ENCODE assay signal across 8 mouse cellular contexts in genomic region chr7:80232489-80233029, GRCm38 (mm10). TPM values are rescaled to one million over a fixed set of nuclear protein-coding genes. Genes with fewer than 3 reads are reported as not detected.
DNase-seq lines count a peak whose midpoint lies in the region; ATAC-seq and TF ChIP-seq lines count a peak whose summit lies in the region.

TSS of gene Cib1 (minus strand) at chr7:80232813.
TSS of gene Gdpgp1 (plus strand) at chr7:80232865.

- H3K27me3 ChIP-seq in heart, embryonic 14.5 days (ENCODE audit: control insufficient read depth, insufficient read depth, low read length) = no peaks in the 10 kb centered on the region
- H3K27me3 ChIP-seq in liver, embryonic 14.5 days (ENCODE audit: control insufficient read depth, insufficient read depth, low read length) = no peaks in the 10 kb centered on the region
- H3K27me3 ChIP-seq in neural tube, embryonic 11.5 days (ENCODE audit: control insufficient read depth, insufficient read depth, low read length) = no peaks in the 10 kb centered on the region
- no peaks in the 10 kb centered on the region for H3K27me3 ChIP-seq in stomach, postnatal 0 days (ENCODE audit: control insufficient read depth, insufficient read depth, low read length)

- WGBS in heart, embryonic 14.5 days = 1% methylated on average over 53 of the region's 56 CpGs
- under 1% methylated on average over 56 of the region's 56 CpGs for WGBS in liver, embryonic 14.5 days (ENCODE audit: insufficient replicate concordance)
- WGBS in neural tube, embryonic 11.5 days = under 1% methylated on average over 55 of the region's 56 CpGs
- 1% methylated on average over 54 of the region's 56 CpGs for WGBS in stomach, postnatal 0 days

- peak within 1 kb of the TSS; percentile 89 for H3K4me2 ChIP-seq in heart, embryonic 14.5 days (ENCODE audit: low read length)
- peak within 1 kb of the TSS; percentile 99 for H3K4me2 ChIP-seq in liver, embryonic 14.5 days (ENCODE audit: low read depth)
- H3K4me2 ChIP-seq in neural tube, embryonic 11.5 days (ENCODE audit: low read depth) = peak within 1 kb of the TSS; percentile 60
- peak within 1 kb of the TSS; percentile 75 for H3K4me2 ChIP-seq in stomach, postnatal 0 days (replicated peaks; ENCODE audit: low read depth)

- peaks cover 10% of the 10 kb centered on the region for H3K36me3 ChIP-seq in heart, embryonic 14.5 days (ENCODE audit: control insufficient read depth, insufficient read depth, low read length)
- peaks cover 2% of the 10 kb centered on the region for H3K36me3 ChIP-seq in liver, embryonic 14.5 days (replicated peaks; ENCODE audit: control insufficient read depth, insufficient read depth, low read depth)
- H3K36me3 ChIP-seq in neural tube, embryonic 11.5 days (ENCODE audit: control insufficient read depth, insufficient read depth, low read length) = no peaks in the 10 kb centered on the region
- H3K36me3 ChIP-seq in stomach, postnatal 0 days (ENCODE audit: control insufficient read depth, insufficient read depth, low read length) = peaks cover 3% of the 10 kb centered on the region; the same call in 1 of the 2 replicates

- peak within 1 kb of the TSS; percentile 82 for H3K9ac ChIP-seq in heart, embryonic 14.5 days (ENCODE audit: low read length)
- H3K9ac ChIP-seq in liver, embryonic 14.5 days (replicated peaks) = peak within 1 kb of the TSS; percentile 94
- peak within 1 kb of the TSS; percentile 63 for H3K9ac ChIP-seq in neural tube, embryonic 11.5 days (ENCODE audit: low read length)
- H3K9ac ChIP-seq in stomach, postnatal 0 days (ENCODE audit: low read length) = peak within 1 kb of the TSS; percentile 63

- ATAC-seq in heart, embryonic 14.5 days (ENCODE audit: insufficient number of reproducible peaks, insufficient read depth, low FRiP score, low read depth) = peak; percentile 100
- ATAC-seq in liver, embryonic 14.5 days (ENCODE audit: insufficient read depth) = peak; percentile 100
- ATAC-seq in neural tube, embryonic 11.5 days (ENCODE audit: insufficient read depth, low FRiP score, low TSS enrichment) = peak; percentile 93
- peak; percentile 98 for ATAC-seq in stomach, postnatal 0 days (ENCODE audit: low FRiP score, low TSS enrichment)

- peak within 1 kb of the TSS; percentile 81 for H3K4me3 ChIP-seq in brown adipose tissue, adult 24 weeks (ENCODE audit: insufficient read depth, low read depth, low read length)
- peak within 1 kb of the TSS; percentile 53 to 69 for H3K4me3 ChIP-seq in heart, embryonic 14.5 days (ENCODE audit: control insufficient read depth in 1 of 2, insufficient read depth in 1 of 2, low read depth in 1 of 2, low read length in 2 of 2)
- H3K4me3 ChIP-seq in liver, embryonic 14.5 days (ENCODE audit: insufficient read depth in 1 of 2, low read depth in 2 of 2, low read length in 2 of 2) = peak within 1 kb of the TSS; percentile 88 to 91
- peak within 1 kb of the TSS; percentile 59 for H3K4me3 ChIP-seq in neural tube, embryonic 11.5 days (ENCODE audit: low read depth, low read length)
- peak within 1 kb of the TSS; percentile 60 for H3K4me3 ChIP-seq in stomach, postnatal 0 days (ENCODE audit: low read depth, low read length)

- H3K27ac ChIP-seq in brown adipose tissue, adult 24 weeks (replicated peaks; ENCODE audit: low read depth, low read length) = peak within 1 kb of the TSS; percentile 22; the same call in 1 of the 2 replicates
- peak within 1 kb of the TSS; percentile 52 to 75; a peak in 3 of 4 replicates for H3K27ac ChIP-seq in heart, embryonic 14.5 days (replicated peaks in 1 of 2; ENCODE audit: control insufficient read depth in 1 of 2, insufficient read depth in 1 of 2, low read depth in 2 of 2, low read length in 2 of 2)
- H3K27ac ChIP-seq in liver, embryonic 14.5 days = peak within 1 kb of the TSS; percentile 89
- 0 out of 2 replicates have a peak within 1 kb of the TSS, but pooled peaks have one; percentile 23 for H3K27ac ChIP-seq in neural tube, embryonic 11.5 days (ENCODE audit: low read depth, low read length)
- H3K27ac ChIP-seq in stomach, postnatal 0 days (replicated peaks) = peak within 1 kb of the TSS; percentile 87

- peak; percentile 99 for DNase-seq in CD4-positive, CD25-positive, alpha-beta regulatory T cell, adult 2 months (ENCODE audit: low read depth, low spot score)
- peak; percentile 91 for DNase-seq in fibroblast of lung, adult 2 months (ENCODE audit: low read depth)
- DNase-seq in kidney, postnatal 14 days = peak; percentile 99
- peak; percentile 93 to 94 (median 94) for DNase-seq in liver, embryonic 14.5 days (ENCODE audit: low read depth in 3 of 3, low spot score in 3 of 3)
- DNase-seq in neural tube, embryonic 11.5 days (ENCODE audit: low spot score) = peak; percentile 99
- DNase-seq in stomach, postnatal 0 days (ENCODE audit: low spot score) = peak; percentile 98

- H3K9me3 ChIP-seq in heart, embryonic 14.5 days (ENCODE audit: control insufficient read depth, low read length) = no peaks in the 10 kb centered on the region
- H3K9me3 ChIP-seq in liver, embryonic 14.5 days (ENCODE audit: control insufficient read depth, low read length) = no peaks in the 10 kb centered on the region
- no peaks in the 10 kb centered on the region for H3K9me3 ChIP-seq in neural tube, embryonic 11.5 days (ENCODE audit: control insufficient read depth, low read length)
- H3K9me3 ChIP-seq in stomach, postnatal 0 days (ENCODE audit: control insufficient read depth, low read length) = no peaks in the 10 kb centered on the region

- TF ChIP-seq EP300 in liver, embryonic 14.5 days (IDR thresholded peaks at IDR 0.05; ENCODE audit: low read depth) = no peak
- no peak for TF ChIP-seq EP300 in stomach, postnatal 0 days (optimal IDR thresholded peaks at IDR 0.05)

- 0 out of 2 replicates have a peak, but pooled peaks cover 2% of the 10 kb centered on the region for H3K4me1 ChIP-seq in brown adipose tissue, adult 24 weeks (ENCODE audit: control insufficient read depth, insufficient read depth, insufficient read length, low read length)
- peaks cover 4 to 18% of the 10 kb centered on the region in 2 experiments; a peak in 3 of 4 replicates for H3K4me1 ChIP-seq in heart, embryonic 14.5 days (ENCODE audit: control insufficient read depth in 2 of 2, insufficient read depth in 2 of 2, low read length in 2 of 2)
- H3K4me1 ChIP-seq in liver, embryonic 14.5 days (replicated peaks; ENCODE audit: control insufficient read depth in 2 of 2, insufficient read depth in 2 of 2, low read length in 1 of 2) = peaks cover 10 to 22% of the 10 kb centered on the region in 2 experiments
- peaks cover 10% of the 10 kb centered on the region; the same call in 1 of the 2 replicates for H3K4me1 ChIP-seq in neural tube, embryonic 11.5 days (ENCODE audit: control insufficient read depth, insufficient read depth, low read length)
- H3K4me1 ChIP-seq in stomach, postnatal 0 days (replicated peaks; ENCODE audit: control insufficient read depth, insufficient read depth) = no peaks in the 10 kb centered on the region

- no peak; the same call in 1 of the 2 replicates for TF ChIP-seq CTCF in liver, embryonic 14.5 days (IDR thresholded peaks at IDR 0.05; ENCODE audit: low read depth)
- TF ChIP-seq CTCF in stomach, postnatal 0 days (IDR thresholded peaks at IDR 0.05; ENCODE audit: low read depth) = peak; percentile 24

RNA-seq across cellular contexts. Expression of gene Cib1, which starts in this region (rescaled TPM):
- 56.7 and 63.4 TPM in 2 replicates for polyA plus RNA-seq in brown adipose tissue, adult 24 weeks (2012; ENCODE audit: insufficient read depth, insufficient read length, missing spikeins)
- 56.1 and 57.6 TPM in 2 replicates for polyA plus RNA-seq in heart, embryonic 14.5 days (2014; fragmentation: Nextera tagmentation; extraction: Ambion mirVana)
- polyA plus RNA-seq in liver, embryonic 14.5 days (2012; rRNA removed) = 43.1 and 45.9 TPM in 2 replicates
- polyA plus RNA-seq in liver, embryonic 14.5 days (2014; fragmentation: Nextera tagmentation; extraction: Ambion mirVana) = 90.6 and 94.2 TPM in 2 replicates
- 53.2 and 65.5 TPM in 2 replicates for polyA plus RNA-seq in neural tube, embryonic 11.5 days (2014; fragmentation: Nextera tagmentation; extraction: Ambion mirVana)
- 187 and 189 TPM in 2 replicates for polyA plus RNA-seq in stomach, postnatal 0 days (2015; fragmentation: Nextera tagmentation; extraction: Ambion mirVana)

RNA-seq across cellular contexts. Expression of gene Gdpgp1, which starts in this region (rescaled TPM):
- polyA plus RNA-seq in brown adipose tissue, adult 24 weeks (2012; ENCODE audit: insufficient read depth, insufficient read length, missing spikeins) = 0.71 and 2.9 TPM in 2 replicates
- polyA plus RNA-seq in heart, embryonic 14.5 days (2014; fragmentation: Nextera tagmentation; extraction: Ambion mirVana) = 3.3 and 3.6 TPM in 2 replicates
- 1.3 TPM in 2 replicates for polyA plus RNA-seq in liver, embryonic 14.5 days (2012; rRNA removed)
- 1.1 and 1.2 TPM in 2 replicates for polyA plus RNA-seq in liver, embryonic 14.5 days (2014; fragmentation: Nextera tagmentation; extraction: Ambion mirVana)
- 4.5 and 4.9 TPM in 2 replicates for polyA plus RNA-seq in neural tube, embryonic 11.5 days (2014; fragmentation: Nextera tagmentation; extraction: Ambion mirVana)
- 2.9 and 3.2 TPM in 2 replicates for polyA plus RNA-seq in stomach, postnatal 0 days (2015; fragmentation: Nextera tagmentation; extraction: Ambion mirVana)

Comparison
In these comparisons a context has a peak if more than half of its experiments do, and no peak if none do; other contexts are left out.
1. Peak in every context shown above with its lines: DNase-seq, ATAC-seq, H3K4me3 ChIP-seq and H3K27ac ChIP-seq.
2. H3K27ac ChIP-seq: peak in every context shown above with its lines; median percentile 89 in liver, embryonic 14.5 days; 87 in stomach, postnatal 0 days; 64 in heart, embryonic 14.5 days; 23 in neural tube, embryonic 11.5 days; 22 in brown adipose tissue, adult 24 weeks.